Mouse (Mus musculus): Measurements from ENCODE around the gene Carns1.

Gene Carns1

DNA sequence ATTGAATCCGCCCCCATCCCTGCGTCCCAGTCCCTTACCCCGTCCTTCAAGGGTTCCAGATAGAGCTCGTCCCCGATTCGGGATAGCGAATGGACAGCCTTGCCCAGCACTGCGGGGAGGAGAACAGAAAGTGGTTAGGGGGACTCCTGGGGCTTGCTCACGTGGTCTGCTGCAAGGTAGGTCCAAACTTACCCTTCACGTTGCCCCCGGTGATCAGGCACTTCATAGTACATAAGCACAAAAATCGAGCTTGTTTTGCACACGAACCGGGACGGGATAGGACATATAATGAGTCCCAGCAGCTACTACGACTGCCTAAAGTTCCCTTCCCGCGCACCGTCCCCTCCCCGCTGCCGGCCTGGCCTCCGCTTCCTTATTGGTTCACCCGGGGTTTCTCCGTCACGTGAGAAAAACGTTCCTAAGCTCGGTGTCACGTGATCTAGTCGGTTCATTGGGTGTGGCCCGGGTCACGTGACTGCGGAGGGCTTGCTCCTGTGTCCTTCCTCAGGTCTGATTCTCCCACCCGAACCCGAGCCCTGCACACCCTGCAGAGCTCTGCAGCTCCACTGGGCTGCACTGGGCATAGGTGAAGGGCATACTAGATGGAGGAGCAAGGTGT is 26.1 kb upstream of the Carns1 start, which contains the start of gene Rad9a:
TSS of gene Rad9a (minus strand) at position 372 of the 619 bp plus-strand sequence.
- DNase-seq: peak; percentile 98

DNA sequence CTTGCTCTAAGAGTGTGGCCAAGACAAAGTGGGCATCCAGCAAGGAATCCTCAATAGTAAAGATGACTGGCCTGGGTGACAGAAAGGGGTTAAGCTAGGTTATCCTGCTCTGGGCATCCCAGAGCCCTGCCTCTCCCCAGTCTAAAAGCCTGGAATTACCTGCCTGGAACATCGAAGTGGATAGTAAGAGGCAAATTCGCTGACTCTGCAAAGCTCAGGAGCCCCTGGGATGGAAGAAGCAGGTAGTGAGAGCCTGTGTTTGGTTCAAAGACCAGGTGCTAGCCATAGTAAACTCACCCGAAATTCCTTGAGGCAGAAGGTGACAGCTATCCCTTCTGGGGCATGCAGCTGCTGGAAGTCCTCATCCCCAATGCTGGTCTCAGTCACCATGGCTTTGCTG is 21.9 kb upstream of the Carns1 start:
- no peak for DNase-seq

DNA sequence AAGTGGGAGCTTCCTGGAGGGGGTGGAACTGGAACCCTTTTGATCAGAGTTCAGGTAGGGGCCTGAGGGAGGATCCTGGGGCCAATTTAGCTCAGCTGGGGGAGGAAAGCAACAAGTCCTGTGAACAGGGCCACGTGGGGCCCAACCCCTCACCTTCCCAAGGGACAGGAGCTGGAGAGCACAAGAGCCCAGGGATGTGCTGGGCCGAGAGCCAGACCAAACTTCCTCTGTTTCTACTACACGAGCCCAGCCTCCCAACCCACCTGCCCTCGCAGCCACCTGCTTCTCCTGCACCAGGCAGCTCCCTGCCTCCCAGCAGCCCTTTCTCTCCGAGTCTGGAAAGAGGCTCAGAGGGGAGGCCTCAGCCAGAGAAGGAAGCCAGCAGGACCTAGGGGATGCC is 21.3 kb upstream of the Carns1 start:
- peak; percentile 53 for DNase-seq

DNA sequence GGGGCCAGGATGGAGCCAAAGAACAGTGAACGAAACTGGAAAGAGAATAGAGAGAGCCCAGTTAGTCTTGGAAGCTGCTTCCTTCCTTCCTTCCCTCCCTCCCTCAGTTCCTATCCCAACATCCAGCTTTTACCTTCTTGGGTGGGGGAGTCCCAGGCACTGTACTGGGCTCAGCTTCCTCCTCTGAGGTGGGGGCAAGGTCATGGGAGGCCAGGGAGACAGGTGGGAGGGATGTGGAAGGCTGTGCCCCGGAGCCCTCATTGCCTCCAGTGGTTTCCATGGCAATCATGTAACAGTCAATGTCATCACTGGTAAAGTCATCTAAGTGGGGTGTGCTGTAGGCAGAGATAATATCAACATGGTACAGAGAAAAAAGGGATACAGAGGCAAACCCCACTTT is 20.8 kb upstream of the Carns1 start:
- no peak for DNase-seq

DNA sequence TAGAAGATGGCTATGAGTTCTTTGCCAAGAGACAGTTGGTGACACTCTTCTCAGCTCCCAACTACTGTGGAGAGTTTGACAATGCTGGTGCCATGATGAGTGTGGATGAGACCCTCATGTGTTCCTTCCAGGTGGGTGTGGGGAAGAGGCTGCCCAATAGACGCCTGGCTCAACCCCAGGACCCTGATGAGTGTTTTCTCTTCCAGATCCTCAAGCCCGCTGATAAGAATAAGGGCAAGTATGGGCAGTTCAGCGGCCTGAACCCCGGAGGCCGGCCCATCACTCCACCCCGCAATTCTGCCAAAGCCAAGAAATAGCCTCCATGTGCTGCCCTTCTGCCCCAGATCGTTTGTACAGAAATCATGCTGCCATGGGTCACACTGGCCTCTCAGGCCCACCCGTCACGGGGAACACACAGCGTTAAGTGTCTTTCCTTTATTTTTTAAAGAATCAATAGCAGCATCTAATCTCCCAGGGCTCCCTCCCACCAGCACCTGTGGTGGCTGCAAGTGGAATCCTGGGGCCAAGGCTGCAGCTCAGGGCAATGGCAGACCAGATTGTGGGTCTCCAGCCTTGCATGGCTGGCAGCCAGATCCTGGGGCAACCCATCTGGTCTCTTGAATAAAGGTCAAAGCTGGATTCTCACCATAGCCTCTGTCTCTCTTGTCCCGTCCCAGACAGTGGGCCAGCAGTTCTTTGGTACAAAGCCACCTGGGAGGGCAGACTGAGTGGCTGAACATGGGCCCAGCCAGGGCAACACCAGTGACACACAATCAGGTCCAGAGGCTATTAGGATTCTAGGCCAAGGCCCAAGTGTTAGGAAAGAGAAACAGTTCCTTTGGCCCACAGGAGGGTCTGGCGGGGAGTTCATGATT is 19.7 kb upstream of the Carns1 start:
- peak; percentile 91 for DNase-seq

DNA sequence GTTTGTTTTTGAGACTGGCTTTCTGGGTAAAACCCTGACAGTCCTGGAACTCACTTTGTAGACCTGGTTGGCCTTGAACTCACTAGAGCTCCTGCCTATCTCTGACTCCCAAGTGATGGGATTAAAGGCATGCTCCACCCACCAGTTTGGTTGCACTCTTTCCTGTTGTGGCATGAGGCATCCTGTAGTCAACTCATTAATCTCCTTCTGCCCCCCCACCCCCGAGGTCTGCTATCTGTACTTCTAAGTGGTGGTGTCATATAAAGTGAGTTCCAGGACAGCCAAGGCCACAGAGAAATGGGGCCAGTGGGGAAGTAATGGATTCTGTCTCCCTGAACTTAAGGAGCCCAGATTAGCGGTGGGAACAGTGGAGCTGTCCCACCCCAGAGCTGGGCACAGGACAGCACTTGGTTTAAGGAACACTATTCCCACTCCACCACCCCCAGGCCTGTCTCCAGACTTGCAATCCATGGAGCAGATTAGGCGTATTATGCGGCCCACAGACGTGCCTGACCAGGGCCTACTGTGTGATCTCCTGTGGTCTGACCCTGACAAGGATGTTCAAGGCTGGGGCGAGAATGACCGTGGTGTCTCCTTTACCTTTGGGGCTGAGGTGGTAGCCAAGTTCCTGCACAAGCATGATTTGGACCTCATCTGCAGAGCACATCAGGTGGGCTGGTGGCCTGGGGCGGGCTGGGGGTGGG is 18.9 kb upstream of the Carns1 start:
- peak; percentile 61 for DNase-seq

DNA sequence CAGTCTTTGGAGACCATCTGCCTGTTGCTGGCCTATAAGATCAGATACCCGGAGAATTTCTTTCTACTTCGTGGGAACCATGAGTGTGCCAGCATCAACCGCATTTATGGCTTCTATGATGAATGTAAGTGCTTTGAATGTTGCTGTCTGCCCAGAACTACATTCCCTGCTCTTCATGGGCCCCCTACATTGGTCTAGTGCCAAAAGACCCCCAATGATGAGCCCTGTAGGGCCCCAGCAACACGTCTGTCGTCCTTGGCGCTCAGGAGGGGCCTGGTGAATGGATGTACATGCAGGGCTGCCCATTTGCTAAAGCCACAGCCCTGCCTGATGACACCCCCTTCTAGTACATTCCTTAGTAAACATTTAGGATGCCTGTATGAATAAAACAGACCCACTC is 17.9 kb upstream of the Carns1 start:
- peak; percentile 64 for DNase-seq

DNA sequence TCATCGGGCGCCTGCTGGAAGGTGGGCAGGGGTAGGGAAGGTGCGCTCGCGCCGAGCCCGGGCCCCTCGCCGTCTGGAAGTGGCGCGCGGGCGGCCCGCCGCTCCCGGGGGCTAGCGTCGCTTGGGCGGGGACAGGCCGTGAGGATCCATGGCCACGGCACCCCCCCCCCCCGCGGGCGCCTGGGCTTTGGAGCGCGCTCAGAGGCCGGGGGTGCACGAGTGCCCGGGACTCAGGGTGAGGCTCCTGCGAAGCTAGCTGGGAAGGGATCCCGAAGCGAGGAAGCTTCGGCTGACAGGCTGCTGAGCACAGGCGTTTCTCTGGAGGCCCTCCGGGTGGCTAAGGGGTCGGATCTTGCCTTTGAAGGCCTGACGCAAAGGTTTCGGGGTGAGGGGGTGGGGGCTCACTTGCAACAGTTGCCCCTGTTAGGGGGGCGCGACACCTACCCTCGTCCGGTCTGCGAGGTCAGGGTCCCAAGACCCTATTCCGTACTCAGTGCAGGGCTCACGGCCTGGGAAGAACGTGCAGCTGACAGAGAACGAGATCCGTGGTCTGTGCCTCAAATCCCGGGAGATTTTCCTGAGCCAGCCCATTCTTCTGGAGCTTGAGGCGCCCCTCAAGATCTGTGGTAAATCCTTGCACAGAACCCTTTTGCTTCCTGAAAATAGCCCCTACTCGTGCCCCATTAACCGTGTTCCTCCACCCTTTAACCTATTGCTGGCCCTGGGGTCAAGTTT is 17.1 kb upstream of the Carns1 start:
- peak; percentile 53 for DNase-seq

DNA sequence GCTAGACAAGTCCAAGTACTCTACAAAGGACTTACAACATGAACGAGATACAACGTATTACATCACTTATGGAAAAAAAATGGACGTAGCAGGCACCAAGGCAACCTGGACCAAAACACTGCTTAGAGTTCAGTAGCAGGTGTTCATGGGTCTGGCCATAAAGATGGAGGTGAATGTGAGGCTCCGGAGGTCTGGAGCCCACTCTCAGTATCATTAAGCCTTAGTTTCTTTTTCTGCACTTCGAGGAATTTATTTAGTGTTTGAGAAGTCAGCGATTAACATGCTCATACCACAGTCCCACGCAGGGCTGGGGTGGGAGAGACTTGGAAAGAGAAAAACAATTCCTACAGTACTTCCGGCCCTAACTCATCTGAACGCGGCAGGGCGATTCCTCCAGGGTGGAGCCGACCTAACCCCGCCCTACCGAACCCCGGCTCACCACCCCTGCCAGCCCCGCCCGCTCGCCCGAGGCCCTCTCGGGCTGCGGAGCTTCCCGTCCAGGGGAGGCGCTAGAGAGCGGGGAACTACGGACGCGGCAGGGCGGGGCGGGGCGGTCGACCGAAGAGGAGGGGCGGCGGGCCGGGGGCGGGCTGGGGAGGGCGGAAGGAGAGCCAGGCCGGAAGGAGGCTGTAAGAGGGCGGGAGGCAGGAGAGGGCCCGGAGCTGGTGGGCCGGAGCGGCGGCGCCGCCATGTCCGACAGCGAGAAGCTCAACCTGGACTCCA is 16.4 kb upstream of the Carns1 start, which contains the start of gene Ppp1ca:
TSS of gene Ppp1ca (plus strand) at position 538 of the 723 bp plus-strand sequence.
- peak; percentile 90 for DNase-seq

DNA sequence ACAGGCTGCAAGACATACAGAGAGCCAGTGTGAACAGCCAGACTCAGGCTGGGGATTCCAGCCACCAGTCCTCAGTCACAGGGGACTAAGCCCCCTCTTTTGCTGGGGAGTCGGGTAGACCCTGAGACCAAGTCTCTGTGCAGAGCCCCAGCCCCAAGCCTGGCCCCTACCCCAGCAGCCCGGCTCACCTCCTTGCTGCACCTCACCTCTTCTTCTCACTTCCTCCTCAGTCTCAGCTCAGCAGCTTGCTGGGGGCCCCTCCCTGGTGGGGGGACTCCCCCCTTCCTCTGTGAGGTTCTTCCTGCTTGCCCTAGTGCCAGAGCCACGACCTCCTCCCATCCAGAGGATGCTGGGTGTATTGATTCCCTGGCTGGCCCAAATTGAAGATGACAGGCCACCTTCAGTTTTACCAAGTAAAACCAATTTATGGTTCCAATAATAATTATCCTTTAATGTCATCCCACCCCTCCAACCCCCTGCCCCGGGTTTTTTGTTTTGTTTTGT is 15.6 kb upstream of the Carns1 start, which contains the start of gene Tbc1d10c:
TSS of gene Tbc1d10c (minus strand) at position 454 of the 504 bp plus-strand sequence.
- peak; percentile 61 for DNase-seq

DNA sequence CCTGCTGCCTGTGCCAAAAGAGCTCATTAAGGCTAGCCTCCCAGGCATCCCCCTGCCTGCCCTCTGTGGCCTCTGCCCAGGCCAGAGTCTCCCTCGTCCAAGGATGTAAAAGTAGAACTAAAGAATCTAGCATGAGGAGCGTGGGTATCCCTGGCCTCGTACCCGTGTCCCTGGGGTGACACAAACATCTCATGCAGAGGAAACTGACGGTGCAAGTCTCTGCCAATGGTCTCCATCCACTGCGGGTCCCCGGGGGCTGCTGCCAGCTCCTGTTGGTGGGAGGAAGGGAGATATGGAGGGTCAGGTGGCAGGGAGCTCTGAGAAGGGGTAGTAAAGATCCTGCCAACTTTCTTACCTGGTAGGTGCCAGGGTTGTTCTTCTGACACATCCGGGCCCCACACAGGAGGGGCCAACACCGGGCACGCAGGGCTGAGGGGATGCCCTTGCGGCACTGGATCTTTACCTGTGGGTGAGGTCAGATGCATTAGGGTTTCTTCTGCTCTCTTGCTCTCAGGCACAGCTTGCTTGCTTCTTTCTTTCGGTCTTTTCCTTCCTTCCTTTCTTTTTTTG is 13.9 kb upstream of the Carns1 start:
- no peak for DNase-seq

DNA sequence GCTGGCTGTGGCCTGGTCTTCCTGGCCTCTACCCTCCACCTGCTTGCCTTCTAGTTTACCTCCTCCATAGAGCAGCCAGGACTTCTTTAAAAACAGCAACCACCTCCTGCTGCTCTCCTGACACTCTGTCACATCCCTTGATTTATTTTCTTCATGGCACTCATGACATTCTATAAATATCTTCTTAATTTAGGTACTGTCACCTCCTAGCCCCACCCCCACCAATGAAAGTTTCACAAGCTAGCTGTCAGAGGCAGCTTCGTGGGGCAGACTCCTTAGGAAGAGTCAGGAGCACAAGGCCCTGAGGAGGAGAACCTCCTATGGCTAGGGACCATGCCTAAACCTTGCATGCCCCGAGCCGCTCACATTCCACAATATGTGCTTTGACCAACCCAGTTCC is 12.0 kb upstream of the Carns1 start:
- no peak for DNase-seq

DNA sequence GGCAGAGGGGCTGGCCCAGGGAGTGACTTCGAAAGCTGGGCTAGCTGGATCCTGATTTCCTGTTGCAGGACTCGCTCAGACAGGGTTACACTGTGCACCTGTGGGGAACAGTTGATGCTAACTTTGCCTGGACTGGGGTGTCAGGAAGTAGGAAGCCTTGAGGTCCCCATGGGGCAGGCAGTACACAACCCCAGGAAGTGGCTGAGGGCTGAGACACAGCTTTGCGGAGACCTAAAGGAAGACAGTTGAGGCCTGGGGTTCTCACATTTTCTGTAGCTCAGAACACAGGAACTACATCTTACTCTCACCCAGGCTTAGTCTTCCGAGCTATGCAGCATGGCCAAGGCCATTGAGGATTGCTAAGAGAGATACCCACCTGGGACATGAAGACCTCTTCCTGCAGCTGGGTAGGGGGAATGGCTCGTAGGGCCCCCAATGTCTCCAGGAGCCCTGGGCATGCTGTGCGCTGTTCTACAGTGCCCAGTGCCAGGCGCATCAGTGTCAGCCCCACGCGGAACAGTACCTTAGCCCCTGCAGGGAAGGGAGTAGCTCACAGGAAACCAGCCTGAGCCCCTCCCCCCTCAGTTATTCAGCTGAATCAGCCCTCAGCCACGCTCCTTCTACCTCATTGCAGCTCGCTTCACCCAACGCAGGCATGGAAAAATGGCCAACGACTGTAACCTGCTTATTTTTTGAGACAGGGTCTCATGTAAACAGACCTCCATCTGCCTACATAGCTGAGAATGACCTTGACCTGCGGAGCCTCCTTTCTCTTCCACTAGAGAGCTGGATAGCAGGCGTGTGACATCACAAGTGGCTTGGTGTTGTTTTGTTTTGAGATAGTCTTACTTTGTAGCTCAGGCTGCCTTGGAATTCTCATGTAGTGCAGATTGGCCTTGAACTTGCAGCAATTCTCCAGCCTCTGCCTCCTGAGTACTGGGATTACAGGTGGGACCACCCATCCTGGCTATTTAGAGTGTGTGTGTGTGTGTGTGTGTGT is 10.0 kb upstream of the Carns1 start:
- no peak for DNase-seq

DNA sequence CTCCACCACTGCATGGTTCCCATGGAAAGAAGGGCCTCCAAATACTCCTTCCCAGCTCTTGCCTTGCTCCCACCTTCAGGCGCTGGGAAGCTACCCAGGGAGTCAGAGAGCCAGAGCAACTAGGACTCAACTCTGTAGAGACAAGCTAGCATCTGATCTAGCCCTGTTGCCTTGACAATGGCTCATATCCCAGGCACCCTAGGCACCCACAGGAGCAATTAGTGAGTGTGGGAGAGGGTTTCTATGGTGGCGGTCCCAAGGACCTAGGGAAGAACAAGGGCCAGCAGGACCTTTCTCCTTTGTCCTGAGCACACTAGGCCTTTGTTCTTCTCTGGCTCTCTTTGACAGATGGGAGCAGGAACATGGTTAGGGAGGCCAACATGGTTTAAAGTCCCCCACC is 8.4 kb upstream of the Carns1 start:
- DNase-seq: no peak

DNA sequence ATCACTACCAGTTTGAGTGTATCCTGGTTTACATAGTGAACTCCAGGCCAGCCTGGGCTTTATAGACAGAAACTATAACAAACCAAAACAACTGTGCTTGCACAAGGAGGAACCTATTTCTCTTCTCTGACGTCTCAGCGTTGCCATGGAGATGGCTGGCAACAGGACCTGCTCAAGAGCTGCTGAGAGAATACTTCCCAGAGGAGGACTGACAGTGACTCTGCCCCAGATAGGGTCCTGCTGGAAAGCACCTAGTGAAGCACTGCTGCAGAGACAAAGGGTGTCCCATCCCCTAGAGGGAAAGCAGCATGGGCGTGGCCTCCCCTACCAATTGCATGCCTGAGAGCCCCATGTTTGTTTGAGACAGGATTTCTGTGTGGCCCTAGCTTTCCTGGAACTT is 6.6 kb upstream of the Carns1 start:
- DNase-seq: no peak

DNA sequence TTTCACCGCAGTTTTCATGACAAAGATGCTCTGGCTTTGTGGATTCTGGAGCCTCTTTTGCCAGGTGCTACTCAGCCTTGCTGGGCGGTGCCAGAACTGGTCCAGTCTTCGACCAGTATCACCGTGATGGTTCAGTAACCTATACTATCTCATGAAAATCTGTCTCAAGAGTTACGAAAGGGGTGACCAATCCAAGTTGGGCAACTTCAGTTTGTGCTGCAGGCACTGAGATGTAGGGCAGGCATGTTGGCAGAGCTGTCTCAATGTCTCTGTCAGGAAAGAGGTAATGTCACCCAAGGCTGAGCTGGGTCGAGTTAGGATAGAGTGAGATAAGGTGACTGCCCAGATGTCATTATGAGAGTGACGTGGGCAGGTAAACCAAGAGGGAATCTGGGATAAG is 5.1 kb upstream of the Carns1 start:
- no peak for DNase-seq

DNA sequence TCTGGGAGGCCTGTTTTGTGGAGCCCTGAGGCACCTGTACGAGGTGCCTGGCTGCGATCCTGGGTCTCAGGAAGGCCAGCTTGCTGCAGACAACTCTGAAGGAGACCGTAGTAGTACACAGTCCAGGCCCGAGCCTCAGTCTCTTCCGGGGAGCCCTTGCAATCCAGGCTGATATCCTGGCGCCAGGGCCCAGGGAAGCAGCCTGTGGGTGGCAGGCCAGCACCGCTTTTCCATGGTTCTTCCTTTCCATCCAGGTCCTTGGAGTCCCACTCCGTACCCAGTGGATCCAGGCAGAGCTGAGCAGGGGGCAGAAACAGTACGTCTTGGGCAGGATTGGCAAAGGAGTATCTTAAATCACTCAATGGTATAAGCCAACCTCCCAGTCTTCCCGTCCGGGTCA is 2.4 kb downstream of the Carns1 start:
- no peak for DNase-seq

DNA sequence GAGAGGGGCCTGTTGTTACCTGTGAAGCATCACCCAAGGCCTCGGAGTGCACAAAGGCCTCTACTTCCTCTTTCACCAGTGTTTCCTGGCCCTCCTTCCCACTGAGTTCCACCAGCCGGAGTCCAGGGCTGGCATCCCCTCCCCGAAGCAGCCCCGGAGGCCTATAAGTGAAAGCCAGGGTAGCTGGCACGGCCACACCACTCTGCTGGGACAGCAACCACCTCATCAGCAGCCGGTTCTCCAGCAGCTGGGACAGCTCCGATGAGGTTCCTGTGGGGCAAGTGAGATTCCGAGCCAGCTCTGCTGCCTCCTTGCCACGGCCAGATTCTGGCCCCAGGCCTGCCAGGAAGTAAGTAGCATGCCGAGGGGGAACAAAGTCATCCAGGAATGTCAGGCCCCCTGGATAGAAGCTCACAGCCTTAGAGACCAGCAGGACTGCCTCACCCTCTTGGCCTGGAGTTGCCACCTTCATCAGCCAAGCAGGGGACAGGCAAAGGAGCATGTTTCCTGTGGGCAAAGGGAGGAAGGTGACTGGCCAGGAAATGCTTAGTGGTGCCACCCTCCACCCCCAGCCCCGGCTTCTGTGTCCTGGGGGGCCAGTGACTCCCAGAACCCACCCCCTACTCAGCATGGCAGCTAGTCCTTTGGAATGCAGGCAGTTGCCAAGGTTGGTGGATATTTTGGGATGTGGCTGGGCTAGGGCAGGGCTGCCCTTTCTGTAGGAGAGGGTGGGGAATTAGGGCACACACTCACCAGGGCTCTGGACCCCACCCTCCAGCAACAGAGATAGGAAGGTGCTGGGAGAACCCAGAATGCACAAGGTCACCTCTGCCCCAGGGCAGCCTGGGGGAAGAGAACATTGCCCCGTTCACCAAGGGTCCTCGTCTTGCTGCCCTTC is 3.6 kb downstream of the Carns1 start:
- DNase-seq: peak; percentile 43

DNA sequence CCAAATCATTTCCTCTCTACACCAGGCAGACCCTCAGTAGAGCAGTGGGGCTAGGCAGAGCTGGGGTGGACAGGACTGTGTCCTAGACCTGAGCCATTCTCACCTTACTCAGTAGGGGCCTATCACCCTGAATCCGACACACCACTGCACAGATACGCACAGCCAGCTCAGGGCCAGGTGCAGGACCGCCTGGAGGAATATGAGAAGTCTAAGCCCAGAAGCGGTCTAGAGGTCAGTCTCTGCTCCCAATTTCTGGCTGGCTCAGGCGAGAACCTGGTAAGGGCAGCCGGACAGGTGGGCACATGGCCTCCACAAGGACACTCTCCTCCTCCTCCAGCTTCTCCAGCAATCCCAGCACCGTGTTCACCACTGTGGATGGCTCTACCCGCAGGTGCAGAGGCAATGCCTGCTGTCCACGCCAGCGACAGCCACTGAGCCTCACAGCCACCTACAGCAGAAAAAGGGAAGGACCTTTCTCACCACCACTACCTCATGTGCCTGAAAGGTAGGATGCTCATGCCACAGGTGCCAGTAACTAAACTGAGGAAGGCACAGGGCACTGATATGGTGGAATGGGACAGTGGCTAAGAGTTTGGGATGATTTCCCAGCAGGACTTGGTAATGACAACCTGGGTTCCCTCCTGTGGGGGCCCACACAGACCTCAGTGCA is 4.4 kb downstream of the Carns1 start:
- DNase-seq: peak; percentile 44

Measured in cerebellum, adult 9-10 months (tissue).